Mouse (Mus musculus) E14TG2a.4 (cell line): ENCODE results near the gene Mrpl12.

Source experiments
- CTCF ChIP-seq: conservative IDR thresholded peaks from 2 replicates; pipeline ENCODE4 v1.5.1; 2014; ENCODE audit warnings: low read length
- NANOG ChIP-seq: IDR thresholded peaks from 2 replicates; pipeline ENCODE4 v1.6.1; 2014; ENCODE audit warnings: borderline replicate concordance, low read length, mixed read lengths

GRCm38 (mm10) chr11:120442765-120443280, 41.6 kb upstream of the Mrpl12 start:
- TF ChIP-seq CTCF (no peak; the same call in 1 of the 2 replicates), NANOG (no peak)
